Mouse (Mus musculus) lung, adult 2 months (tissue): Measurements from ENCODE around the gene Ralgps2.

ENCODE experiments used
- CTCF ChIP-seq: fragments of 200-500 bp; IDR thresholded peaks from 2 replicates; pipeline ENCODE4 v1.5.1; 2011; ENCODE audit warnings: mild to moderate bottlenecking, low read length, control low read depth; ENCODE audit not compliant: insufficient read depth
- POLR2A ChIP-seq: fragments of 200-500 bp; IDR thresholded peaks from 2 replicates; pipeline ENCODE4 v1.6.1; 2011; ENCODE audit warnings: low read depth, mild to moderate bottlenecking, control low read depth, low read length, borderline replicate concordance; ENCODE audit errors: extremely low read depth

DNA sequence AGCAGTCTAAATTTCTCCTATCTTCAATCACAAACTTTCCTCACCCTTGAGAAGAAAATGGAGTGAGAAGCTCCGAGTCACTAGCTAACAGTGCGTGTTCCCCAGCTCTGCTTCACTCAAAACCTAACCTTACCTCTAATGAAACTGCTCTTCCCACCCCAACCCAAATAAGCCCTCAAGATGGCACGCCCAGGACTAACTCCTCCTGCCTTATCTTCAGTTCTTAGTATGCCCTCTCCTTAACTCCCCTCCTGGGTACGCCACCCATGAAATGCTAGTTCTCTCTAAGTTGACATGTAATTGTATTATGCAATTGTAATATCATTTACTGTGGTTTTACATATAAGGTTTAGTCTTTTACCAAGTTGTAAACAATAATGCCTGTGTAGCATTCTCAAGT lies 11.2 kb downstream of the Ralgps2 start:
- TF ChIP-seq CTCF (no peak), POLR2A (no peak)
